Mouse (Mus musculus): Measurements from ENCODE around the gene Rps8.

Gene Rps8

DNA sequence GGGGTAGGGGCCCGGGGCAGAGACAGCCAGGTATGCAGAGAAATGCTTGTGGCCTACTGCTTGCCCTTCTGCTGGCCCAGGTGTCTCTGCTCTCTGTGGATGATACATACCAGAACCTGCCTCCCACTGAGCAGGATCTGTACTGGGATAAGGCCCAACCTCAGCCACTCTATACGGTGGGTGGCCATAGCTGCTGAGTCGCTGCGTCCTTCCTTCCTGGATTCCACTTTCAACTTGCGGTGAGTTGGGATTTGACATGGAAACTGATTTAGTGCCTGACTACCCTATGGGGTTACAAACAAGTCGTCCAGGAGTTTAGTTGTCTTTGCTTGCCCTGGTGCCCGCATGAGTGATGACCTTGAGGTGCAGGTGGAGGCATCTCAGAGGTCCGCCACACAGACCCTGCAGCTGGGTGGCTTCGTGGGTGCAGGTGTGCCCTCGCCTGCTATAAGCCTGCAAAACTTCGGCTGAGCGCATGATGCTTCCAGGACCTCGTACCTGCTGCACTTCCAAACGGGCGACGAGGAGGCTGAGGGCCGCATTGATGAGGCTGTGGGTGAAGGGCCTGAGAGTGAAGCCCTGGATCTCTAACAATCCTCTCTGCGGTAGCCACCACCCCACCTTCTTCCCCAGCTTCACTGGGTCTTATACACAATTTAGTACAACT lies 7.9 kb downstream of the Rps8 start:
- DNase-seq: no peak

DNA sequence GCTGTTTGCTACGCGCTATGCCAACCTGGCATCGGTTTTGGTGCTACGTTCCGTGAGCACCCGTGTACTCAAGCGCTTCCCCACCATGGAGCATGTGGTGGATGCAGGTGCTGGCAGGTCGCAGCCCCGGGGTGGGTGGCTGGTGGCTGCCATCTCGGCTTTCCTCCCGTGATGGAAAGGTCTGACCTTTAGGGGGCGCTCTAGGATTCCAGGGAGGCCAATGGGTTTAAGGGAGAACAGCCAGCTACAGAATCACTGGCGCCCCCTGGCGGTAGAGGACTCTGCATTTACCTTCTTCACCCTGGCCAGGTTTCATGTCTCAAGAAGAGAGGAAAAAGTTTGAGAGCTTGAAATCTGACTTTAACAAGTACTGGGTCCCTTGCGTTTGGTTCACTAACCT lies 9.9 kb downstream of the Rps8 start:
- DNase-seq: peak; percentile 95

DNA sequence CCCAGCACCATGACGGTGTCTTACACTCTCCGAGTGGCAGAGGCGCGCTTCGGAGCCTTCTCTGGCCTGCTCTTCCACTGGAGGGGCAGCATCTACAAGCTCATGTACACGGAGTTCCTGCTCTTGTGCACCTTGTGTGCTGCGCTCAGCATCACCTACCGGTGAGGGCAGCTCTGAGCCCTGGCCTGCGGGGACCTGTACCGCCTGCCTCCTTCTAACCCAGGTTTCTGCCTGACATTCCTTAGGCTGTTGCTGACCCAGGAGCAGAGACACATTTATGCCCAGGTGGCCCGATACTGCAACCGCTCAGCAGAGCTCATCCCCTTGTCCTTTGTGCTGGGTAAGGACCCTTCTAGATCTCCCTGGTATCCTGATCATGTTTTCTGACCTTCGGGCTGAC lies 10.8 kb downstream of the Rps8 start:
- DNase-seq: no peak

DNA sequence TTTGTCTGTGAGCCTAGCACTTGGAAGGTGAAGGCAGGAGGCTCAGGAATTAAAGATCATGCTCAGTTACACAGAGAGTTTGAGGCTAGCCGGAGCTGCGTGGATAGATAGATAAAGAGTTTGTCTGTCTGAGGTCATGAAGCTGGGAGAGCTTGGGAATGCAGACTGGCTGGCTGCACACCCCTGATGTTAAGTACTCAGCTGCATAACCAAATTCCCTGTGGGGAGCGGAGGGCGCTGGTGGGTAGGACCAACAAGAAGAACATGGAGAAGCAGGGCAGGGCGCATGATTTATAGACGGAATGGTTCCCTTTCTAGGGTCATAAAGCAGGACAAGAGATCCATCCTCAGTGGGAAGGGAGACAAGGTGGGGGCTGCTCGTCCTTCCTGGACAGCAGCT lies 13.0 kb downstream of the Rps8 start:
- no peak for DNase-seq

DNA sequence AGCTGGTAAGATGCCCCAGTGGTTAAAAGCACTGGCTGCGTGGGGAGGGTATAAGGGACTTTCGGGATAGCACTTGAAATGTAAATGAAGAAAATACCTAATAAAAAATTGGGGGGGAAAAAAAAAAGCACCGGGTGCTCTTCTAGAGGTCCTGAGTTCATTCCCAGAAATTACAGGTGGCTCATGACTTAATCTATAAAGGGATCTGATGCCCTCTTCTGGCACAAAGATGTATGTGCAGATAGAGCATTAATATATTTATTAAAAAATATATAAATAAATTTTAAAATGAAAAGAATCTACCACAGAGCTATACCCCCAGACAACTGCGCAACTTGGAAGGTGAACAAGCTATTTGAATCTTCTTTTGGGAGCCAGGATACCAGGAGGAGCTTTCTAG lies 15.4 kb downstream of the Rps8 start:
- no peak for DNase-seq

DNA sequence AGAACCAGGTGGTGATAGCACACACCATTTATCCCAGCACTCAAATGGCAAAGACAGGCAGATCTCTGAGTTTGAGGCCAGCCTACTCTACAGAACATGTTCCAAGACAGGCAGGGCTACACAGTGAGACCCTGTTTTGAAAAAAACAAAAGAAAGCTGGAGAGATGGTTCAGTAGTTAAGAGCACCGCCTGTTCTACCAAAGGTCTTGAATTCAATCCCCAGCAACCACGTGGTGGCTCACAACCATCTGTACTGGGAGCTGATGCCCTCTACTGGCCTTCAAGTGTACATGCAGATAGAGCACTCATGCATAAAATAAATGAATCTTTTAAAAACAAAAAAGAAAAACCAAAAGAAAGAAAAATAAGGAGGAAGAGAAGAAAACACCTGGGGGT lies 16.8 kb downstream of the Rps8 start:
- peak; percentile 81 for DNase-seq

DNA sequence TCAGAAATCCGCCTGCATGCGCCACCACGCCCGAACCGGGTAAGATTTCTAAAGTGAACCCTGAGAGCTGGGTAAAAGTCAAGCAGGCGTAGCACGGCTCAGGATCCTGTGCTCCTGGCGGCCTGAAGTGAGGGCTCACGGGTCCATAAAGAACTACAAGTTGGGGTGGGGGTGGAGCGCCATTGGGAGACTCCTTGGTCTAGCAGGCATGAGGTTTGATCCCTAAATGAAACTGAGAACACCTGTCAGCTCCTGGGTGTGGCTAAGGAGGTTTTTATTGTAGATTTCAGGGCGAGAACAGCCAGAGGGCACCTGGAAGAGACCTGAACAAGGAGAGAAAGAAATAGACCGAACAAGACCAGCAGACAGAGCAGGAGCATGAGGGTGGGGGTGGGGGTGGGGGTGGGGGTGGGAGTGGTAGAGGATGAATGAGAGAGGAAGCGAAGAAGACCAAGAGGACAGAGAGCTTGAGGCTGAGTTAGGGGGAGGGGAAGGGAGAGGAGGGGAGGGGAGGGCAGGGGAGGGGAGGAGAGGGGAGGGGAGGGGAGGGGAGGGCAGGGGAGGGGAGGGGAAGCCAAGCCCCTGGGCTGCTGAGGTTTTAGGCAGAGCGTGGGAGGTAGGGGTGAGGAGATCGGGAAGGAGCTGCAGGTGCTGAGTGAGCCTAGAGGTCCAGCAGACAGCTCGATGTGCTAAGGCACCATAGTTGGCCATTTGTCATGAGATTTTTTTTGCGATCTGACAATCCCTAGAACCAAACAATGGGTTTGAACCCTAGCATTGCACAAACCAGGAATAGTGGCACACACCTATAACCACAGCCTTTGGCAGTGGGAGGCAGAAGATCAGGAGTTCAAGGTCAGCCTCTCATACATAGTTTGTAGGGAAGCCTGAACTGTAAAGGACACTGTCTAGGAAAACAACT lies 17.5 kb downstream of the Rps8 start:
- no peak for DNase-seq

DNA sequence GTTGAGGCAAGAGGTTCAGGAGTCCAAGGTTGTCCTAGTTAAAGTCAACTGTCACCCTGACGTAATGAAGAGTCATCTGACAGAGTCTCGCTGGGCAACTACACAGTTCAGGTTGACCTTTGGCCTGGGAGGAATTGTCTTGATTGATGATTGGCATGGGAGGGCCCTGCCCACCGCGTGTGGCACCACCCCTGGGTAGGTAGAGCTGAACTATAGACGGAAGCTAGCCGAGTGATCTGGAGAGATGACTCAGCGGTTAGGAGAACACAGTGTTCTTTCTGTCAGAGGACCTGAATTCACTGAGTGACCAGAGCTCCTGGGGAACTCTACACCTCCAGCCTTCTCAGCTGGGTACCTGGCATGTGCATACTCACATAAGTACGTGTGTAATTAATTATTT lies 20.0 kb downstream of the Rps8 start:
- DNase-seq: peak; percentile 98

DNA sequence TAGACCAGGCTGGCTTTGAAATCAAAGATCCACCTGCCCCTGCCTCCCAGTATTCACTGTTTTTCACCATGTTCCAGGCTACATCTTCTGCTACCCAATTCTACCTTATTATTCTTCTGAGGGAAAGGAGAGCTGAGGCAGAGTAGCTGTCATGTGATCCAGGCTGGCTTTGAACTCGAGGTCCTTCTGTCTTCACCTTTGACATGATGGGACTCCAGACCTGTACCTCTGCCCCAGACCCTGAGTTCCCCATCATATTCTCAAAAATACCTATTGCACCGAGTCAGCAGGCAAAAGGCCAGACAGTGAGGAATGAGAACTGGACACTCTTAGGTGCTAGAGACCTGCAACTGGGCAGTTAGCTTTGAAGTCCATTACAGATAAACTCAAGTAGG lies 21.4 kb downstream of the Rps8 start:
- DNase-seq: peak; percentile 50

DNA sequence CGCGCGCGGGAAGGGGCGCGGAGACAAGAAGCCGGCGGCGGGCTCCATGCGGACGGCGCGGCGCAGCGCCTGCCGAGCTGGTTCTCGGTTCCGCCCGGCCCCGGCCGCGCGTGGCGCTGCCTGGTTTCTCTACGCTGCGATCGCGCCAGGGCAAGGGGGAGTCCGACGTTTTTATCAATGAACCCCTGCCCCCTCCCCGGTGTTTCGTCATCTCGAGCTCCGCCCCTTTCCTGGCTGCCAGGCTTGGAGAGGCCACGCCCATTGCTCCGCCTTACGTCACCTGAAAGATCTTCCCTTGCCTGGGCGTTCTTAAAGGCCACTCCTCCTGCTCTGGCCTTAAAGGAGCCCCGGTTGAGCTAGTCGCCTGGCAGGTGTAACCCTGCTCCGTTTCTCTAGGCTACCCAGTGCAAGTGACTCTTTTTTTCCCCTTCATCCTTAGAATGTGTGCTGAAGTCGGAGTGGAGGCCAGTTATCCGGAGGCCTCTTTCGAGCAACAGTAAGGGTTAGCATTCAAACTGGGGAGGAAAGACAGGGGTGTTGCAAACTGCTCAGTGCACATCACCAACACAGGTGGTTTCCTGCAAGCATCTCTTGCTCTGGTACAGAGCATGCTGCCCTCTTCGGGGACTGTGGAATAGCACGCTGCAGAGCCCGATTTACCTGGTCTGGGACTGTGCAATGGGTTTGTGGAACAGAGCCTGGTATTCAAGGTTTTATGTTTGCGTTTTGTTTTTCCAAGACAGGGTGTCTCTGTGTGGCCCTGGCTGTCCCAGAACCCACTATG lies 22.0 kb downstream of the Rps8 start, which contains the start of gene Plk3:
Gene Plk3 (minus strand): TSS at position 147 of the 784 bp plus-strand sequence.
- DNase-seq: peak; percentile 98

DNA sequence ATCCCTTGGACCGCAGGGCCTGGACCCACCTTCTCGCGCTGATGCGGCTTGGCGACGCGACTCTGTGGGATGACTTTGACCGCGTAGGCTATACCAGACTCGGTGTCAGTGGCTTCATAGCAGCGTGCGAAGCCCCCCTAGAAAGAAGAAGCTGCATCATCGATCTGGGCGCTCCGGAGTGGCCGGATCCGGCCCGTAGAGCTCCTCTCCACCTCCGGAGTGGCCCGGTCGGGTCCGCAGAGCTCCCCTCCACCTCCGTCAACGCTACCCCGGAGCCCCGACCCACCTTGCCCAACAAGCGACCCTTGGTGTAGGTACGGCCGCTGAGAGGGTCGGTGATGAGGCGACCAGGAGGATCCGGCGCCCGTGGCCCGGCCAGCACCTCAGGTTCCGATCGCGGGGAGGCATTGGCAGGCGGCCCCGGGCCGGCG lies 22.7 kb downstream of the Rps8 start:
- no peak for DNase-seq

DNA sequence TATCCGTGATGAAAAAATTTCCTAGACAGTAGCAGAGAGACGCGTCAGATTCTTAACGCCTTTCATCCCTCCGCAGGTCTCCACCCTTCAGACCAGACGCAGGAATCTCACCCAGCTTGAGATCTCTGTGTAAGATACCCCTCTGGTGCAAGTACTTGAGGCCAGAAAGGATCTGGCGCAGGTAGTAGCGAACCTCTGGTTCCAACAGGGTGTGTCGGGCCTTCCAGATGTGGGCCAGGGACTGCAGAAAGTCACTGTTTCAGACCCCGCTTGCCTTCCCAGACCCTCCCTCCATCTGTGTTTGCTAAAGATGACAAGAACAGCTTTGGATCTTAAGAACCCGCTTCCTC lies 23.3 kb downstream of the Rps8 start:
- no peak for DNase-seq

DNA sequence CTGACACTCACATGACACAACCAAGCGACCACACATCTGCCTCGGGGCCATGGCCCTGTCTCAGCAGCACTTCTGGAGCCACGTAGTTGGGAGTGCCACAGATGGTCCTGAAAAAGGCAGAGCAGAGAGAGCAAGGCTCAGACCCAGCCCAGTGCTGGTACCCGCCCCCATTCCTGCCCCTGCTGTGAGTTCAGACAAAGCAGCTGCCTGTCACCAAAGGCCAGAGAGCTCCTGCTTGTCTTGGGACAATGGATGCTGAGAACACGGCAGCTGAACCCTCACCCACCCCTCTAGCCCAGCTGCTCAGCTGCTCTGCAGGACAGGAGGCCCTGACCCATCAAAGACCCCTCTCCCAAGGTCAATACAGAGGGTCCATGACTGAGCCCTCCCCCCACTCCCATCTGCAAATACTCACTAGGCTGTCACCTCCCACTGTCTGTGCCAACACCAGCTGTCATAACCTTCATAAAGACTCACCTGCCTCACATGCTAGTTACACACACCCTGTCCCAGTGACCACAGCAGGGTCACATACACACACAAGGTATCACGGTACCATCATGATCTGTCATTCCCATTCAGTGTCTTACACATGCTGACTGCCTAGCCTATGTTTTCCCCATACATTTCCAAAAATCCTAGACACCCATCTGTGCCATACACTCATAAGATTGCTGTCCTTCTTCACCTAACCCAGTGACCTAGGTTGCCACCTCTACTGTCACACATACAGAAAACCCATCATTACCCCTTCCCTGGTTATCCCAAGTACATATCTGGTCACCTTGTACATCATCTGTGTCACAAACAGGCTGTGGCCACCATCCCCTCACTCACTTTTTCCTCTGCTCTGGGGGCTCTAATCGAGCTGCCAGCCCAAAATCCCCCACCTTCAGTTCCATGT lies 23.9 kb downstream of the Rps8 start:
- DNase-seq: no peak

DNA sequence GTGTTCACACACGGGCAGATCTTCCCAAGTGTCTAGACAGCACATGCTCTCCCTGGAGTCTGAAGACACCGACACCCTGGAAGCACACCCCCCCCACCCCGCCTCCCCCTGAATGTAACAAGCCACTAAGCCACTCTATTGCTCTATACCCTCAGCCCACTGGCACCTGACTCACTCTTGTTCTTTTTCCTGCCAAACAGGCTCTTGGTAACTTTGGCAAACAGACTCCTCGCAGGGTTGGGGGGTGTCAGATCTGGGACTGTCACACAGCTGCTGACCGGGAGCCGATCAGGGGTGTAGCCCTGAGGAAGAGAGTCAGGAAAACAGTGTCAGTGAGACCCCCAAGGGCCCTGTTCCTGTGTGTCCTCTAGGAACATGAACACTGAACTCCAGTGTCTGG lies 24.8 kb downstream of the Rps8 start:
- DNase-seq: no peak

DNA sequence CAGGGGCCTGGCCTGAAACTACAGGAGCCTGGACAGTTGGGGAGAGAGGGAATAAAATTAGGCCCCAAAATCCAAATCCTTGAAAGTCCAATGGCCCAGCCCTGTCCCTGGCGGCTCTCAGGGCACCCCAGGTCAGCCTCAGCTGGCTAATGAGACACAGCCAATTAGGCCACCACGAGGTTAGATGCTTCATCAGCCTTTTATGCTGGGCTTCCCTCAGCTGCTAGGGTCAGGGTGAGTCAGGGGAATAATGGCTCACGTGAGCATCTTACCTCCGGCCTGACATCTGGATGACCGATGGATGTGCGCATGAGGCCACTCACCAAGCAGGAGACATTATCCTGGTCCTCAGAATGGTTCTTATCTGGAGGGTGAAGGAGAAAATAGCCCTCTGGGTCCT lies 25.3 kb downstream of the Rps8 start:
- peak; percentile 42 for DNase-seq

DNA sequence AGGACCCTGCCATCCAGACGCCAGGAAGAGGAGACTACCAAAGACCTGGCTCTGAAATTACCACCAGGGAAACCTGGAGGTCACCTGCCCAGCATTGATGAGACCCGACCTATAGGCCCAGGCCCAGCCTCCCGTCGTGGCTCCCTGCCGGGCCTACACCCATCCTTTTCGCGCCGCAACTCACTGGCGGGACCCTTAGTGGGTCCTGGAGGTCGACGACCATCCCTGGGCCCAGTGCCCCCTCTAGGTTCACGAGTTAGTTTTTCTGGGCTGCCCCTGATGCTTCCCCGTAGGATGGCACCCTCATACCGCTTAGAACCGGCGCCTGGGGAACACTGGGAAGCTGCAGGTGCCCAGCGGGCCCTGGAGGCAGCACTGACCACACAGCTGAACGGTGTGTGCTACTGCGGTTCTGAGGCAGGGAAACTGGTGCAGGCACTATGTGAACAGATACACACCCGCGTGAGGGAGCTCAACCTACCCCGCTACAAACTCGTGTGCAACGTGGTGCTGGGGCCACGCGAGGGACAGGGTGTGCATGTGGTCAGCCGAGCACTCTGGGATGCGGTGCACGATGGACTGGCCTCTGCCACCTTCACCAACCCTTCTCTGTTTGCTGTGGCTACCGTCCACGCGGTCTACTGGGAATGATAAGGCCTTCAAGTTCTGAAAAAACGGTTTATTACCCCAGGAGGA lies 27.9 kb downstream of the Rps8 start:
- no peak for DNase-seq

DNA sequence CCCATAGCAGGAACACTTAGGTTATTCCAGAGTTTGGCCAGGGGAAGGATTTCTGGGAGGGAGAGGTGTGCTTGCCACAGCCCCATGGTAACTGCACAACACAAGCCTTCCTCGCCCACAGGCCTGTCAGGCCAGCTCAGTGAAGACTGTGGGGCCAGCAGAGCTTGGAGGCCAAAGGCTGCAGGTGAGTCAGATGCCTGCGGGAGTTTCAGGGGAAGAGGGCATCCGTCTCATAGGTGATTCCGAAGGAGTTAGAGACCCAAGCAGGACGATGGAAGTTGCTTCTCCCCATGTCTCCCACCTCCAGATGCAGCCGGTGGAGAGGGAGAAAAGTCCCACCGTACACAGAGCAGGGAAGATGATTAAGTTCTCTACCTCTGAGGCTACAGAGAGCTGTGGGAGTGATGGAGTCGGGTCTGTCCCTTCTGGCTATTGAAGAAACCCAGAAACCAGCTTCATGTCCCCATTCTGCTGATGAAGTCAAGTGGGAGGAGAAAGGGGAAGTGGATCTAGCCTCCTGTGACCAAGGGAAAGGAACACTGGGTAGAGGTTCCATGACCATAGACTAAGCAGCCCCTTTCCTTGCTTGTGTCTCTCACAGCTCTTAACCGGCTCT lies 29.3 kb downstream of the Rps8 start, which contains the start of gene Tctex1d4:
Gene Tctex1d4 (plus strand): TSS at position 120 of the 616 bp plus-strand sequence.
- no peak for DNase-seq

DNA sequence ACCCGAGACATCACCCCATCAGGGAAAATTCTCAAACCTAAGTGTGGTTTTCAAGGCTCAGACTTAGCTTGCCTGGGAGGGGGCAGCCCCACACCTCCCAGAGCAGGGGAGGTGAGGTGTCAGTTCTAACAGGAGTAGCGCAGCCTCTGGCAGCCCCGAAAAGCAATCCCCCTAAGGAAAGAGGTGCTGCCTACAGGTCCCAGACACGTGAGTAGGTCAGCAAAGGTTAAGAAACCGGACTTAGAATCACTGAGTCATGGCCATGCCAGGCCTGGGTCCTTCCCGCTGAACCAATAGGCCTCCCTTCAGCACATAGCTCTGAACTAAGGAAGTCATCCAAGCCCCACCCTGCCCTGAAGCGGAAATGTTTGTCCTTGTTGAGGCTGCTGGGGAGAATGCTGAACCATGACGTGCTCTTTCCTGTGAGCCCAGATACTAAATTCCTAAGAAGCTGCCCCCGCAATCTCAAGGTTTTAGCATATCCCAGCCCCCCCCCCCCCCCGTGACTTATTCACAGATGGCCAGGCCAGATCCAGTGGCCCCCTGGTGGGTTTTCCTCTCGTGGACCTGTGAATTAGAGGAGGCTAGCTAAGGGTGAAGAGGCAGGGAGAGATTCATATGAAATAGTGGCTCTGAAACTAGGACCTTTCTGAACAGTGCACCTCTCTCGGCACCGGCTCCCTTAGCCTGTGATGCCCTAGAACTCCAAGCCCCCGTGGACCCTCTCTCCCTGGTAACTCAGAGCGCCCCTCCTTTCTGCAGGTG lies 30.0 kb downstream of the Rps8 start:
- DNase-seq: peak; percentile 84

DNA sequence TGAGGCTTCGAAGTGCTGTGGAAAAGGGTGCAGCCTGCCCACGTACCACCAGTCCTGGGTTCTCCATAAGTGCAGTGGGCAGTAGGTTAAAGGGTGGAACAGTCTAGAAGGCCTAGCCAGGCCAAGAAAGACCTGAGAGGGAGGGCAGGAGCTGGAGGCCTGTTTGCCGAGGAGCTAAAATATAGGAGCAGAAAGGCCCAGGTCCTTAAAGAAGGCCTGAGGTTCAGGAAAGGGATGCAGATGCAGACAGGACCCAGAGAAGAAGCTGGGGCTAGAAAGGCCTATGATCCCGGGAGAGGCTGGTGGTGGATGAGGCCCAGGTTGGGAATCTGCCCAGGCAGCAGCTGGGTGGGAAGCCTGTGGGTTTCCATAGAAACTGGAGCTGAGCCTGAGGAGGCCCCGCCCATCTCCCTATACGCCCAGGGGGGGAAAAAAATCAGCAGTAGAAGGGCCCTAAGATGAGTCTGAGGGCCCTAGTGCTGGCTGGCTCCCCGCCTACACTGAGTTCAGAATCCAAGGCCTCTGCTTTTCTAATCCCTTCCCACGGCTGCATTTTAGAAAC lies 30.6 kb downstream of the Rps8 start, which contains the start of gene Btbd19:
Gene Btbd19 (minus strand): TSS at position 378 of the 562 bp plus-strand sequence.
- DNase-seq: peak; percentile 56

All from kidney, adult 9 months (tissue).